Mouse (Mus musculus) heart, postnatal 0 days (tissue): ENCODE measurements at regions not wholly inside any gene's neighbourhood (a gene's known extent, or its start where the extent isn't known, plus 50 kb on each side); places are given as distances from the start of the nearest gene placed in this dataset.

Source experiments
- ATAC-seq: fragments of 200-750 bp; cut with Nextera tagmentation; 2 replicates; pipeline ENCODE4 v1.8.0; 2017; ENCODE audit warnings: low read depth, moderate number of reproducible peaks, moderate library complexity; ENCODE audit not compliant: insufficient read depth
- DNase-seq: peaks from one replicate; pipeline ENCODE4 v3.0.0-alpha.2; 2016; ENCODE audit warnings: low spot score
- H3K27ac ChIP-seq: fragments of 300-500 bp; sonication (generic); 2 replicates; pipeline ENCODE4 v1.5.1; 2014; ENCODE audit warnings: low read depth, mild to moderate bottlenecking
- H3K27me3 ChIP-seq: fragments of 300-500 bp; sonication (generic); 2 replicates; pipeline ENCODE4 v1.6.1; 2014; ENCODE audit warnings: low read length, mixed read lengths; ENCODE audit not compliant: control insufficient read depth, insufficient read depth
- H3K36me3 ChIP-seq: fragments of 300-500 bp; sonication (generic); replicated peaks from 2 replicates; pipeline ENCODE4 v1.6.1; 2014; ENCODE audit warnings: low read length, mixed read lengths; ENCODE audit not compliant: control insufficient read depth, insufficient read depth
- H3K4me1 ChIP-seq: fragments of 300-500 bp; sonication (generic); 2 replicates; pipeline ENCODE4 v1.6.1; 2014; ENCODE audit warnings: antibody characterized with exemption; ENCODE audit not compliant: control insufficient read depth, insufficient read depth
- H3K4me2 ChIP-seq: fragments of 300-500 bp; sonication (generic); 2 replicates; pipeline ENCODE4 v1.6.1; 2014; ENCODE audit warnings: low read depth, mild to moderate bottlenecking, low read length, moderate library complexity
- H3K4me3 ChIP-seq: fragments of 300-500 bp; sonication (generic); 2 replicates; pipeline ENCODE4 v1.5.1; 2014; ENCODE audit warnings: low read depth, low read length
- H3K9ac ChIP-seq: fragments of 300-500 bp; sonication (generic); replicated peaks from 2 replicates; pipeline ENCODE4 v1.6.1; 2014; ENCODE audit warnings: low read depth, low read length, mixed read lengths
- H3K9me3 ChIP-seq: fragments of 300-500 bp; sonication (generic); replicated peaks from 2 replicates; pipeline ENCODE4 v1.6.1; 2016; ENCODE audit warnings: low read length; ENCODE audit not compliant: control insufficient read depth
- CTCF ChIP-seq: IDR thresholded peaks from 2 replicates; pipeline ENCODE4 v1.5.1; 2016; ENCODE audit warnings: antibody characterized with exemption, control low read depth, low read depth
- EP300 ChIP-seq: IDR thresholded peaks from 2 replicates; pipeline ENCODE4 v1.6.1; 2016; ENCODE audit warnings: antibody characterized with exemption, low read depth
- WGBS: fragments of 180-500 bp; shearing (Covaris S2); extraction: QIAGEN DNeasy Blood & Tissue Kit; methylation state at CpG from one replicate; pipeline ENCODE4 v1.1.7; 2014; 5-methylcytosine and 5-hydroxymethylcytosine counted together

- Histone ChIP-seq H3K4me2 (no peak overlapping the region), H3K4me3 (no peak overlapping the region), H3K36me3 (no peaks in the 10 kb centered on the region), H3K27me3 (no peaks in the 10 kb centered on the region), H3K27ac (no peak overlapping the region), H3K9ac (no peak overlapping the region), H3K9me3 (no peaks in the 10 kb centered on the region), H3K4me1 (no peaks in the 10 kb centered on the region)
- 71% methylated on average over 6 of the region's 6 CpGs for WGBS
- TF ChIP-seq EP300 (no peak), CTCF (no peak)
- DNase-seq (no peak), ATAC-seq (no peak)
These were observed 531.7 kb upstream of the Mctp2 start for GRCm38 (mm10) chr7:72837992-72838655.

DNA sequence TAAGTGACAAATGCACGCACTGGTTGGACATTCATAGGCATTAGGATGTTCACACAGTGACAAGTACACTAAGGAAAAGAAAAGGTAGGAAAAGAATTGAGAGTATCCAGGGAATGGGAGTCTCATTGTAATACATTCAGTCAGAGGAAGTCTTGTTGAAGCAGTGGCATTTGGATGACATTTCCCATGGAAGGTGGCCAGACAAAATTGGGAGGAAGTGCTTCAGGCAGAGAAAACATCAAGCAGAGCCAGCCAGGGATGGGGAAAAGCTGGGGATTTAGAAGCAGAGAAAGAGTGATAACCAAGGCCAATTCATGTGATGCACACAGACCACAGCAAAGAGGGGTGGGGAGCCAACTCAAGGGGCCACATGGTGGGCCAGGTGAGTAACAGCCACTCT lies 524.0 kb upstream of the Rgma start:
- no peak for DNase-seq
- H3K9ac ChIP-seq, result no peak overlapping the region
- H3K36me3 ChIP-seq, result no peaks in the 10 kb centered on the region
- 76% methylated on average over 1 of the region's 1 CpGs for WGBS
- ATAC-seq, result no peak
- H3K4me2 ChIP-seq, result no peak overlapping the region
- TF ChIP-seq CTCF (no peak), EP300 (no peak)
- H3K27me3 ChIP-seq, result no peaks in the 10 kb centered on the region
- H3K27ac ChIP-seq, result no peak overlapping the region
- no peak overlapping the region for H3K4me3 ChIP-seq
- no peaks in the 10 kb centered on the region for H3K4me1 ChIP-seq
- H3K9me3 ChIP-seq, result no peaks in the 10 kb centered on the region

DNA sequence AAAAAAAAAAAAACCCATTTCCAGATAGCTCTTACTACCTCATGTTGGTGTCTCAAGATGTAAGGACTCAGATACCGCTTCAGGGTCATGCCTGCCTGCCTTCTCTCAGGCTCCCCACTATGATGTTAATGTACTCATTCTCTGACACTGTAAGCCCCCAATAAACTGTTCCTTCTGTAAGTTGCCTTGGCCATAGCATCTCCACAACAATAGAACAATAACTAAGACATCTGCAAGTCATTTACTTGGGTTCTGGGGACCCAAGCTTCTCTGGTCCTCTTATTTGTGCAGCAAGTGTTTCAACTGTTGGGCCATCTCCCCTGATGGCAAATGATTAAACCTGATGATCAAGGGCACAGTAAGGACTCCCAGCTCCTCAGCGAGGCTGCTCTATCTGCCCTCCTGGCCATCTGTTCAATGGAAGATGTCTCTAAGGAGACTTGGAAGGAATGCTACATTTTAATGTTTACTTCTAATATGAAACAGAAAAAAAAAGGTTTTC lies 520.8 kb upstream of the Rgma start:
- no peak overlapping the region for H3K27ac ChIP-seq
- 74% methylated on average over 2 of the region's 2 CpGs for WGBS
- TF ChIP-seq CTCF (no peak), EP300 (no peak)
- H3K4me1 ChIP-seq, result no peaks in the 10 kb centered on the region; the same call in 1 of the 2 replicates
- no peak overlapping the region for H3K4me3 ChIP-seq
- DNase-seq (no peak), ATAC-seq (no peak)
- no peaks in the 10 kb centered on the region for H3K36me3 ChIP-seq
- H3K27me3 ChIP-seq, result no peaks in the 10 kb centered on the region
- no peak overlapping the region for H3K4me2 ChIP-seq
- no peak overlapping the region for H3K9ac ChIP-seq
- H3K9me3 ChIP-seq, result no peaks in the 10 kb centered on the region

DNA sequence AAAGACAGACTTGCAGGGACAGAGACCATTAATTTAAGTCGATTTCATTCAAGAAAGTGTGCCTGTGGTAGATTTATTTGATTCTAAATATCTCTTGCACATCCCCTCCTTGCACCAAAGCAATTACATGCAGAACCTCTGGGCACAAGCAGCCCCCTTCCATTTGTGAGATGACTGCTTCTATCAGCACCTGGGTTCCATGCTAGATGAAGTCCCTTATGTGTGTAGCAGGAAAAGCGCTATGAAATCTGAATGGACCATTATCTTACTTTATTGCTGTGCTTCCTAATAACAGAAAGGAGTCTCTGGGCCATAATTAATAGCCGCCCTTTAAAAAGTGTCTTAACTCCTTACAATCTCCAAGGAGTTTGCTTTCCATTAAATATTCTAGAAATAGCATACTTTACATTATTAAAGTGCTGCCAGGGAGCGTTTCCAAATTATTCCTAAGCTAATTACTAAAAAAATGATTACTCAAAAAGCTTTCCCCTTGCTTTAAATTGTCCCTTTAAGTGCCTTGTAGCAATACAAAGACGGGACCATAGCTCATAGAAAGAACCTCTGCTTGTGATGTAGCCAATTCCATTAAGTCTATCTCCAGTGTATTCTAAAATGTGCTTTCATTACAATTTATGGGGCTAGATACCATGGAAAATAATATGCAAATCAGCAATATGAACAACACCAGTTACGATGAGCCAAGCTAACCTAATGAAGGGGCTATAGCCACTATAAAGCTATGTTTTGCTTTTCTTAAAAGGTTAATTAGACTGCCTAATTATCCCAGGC lies 508.1 kb upstream of the Rgma start:
- H3K4me1 ChIP-seq, result no peaks in the 10 kb centered on the region
- H3K36me3 ChIP-seq, result no peaks in the 10 kb centered on the region
- no peak for ATAC-seq
- no peak overlapping the region for H3K4me3 ChIP-seq
- TF ChIP-seq EP300, result no peak
- no peak for TF ChIP-seq CTCF
- no peaks in the 10 kb centered on the region for H3K9me3 ChIP-seq
- no peak overlapping the region for H3K27ac ChIP-seq
- DNase-seq, result no peak
- 74% methylated on average over 6 of the region's 6 CpGs for WGBS
- no peak overlapping the region for H3K4me2 ChIP-seq
- H3K27me3 ChIP-seq, result no peaks in the 10 kb centered on the region
- H3K9ac ChIP-seq, result no peak overlapping the region

DNA sequence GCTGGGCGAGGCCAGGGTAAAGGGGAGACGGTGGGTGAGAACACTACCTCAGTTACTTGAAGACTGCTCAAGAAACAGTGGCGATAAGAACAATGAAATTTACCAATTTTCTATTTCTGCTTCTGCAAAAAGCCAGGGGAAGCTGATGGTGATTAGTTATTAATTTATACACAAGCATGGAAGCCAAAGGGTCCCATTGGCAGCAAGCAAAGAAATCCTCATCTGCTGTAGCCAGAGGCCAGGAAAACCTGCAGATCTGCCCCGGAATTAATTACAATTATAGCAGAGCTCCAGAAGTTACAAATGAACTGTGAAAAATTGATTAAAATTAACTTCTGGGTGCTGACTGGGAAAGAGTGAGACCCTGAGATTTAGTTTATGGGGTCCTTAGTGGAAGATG lies 506.2 kb upstream of the Rgma start:
- Histone ChIP-seq H3K4me2 (no peak overlapping the region), H3K4me1 (no peaks in the 10 kb centered on the region), H3K4me3 (no peak overlapping the region), H3K9ac (no peak overlapping the region), H3K27me3 (no peaks in the 10 kb centered on the region), H3K27ac (no peak overlapping the region), H3K36me3 (no peaks in the 10 kb centered on the region), H3K9me3 (no peaks in the 10 kb centered on the region)
- ATAC-seq (no peak), DNase-seq (no peak)
- TF ChIP-seq EP300, result no peak
- TF ChIP-seq CTCF, result no peak
- 92% methylated on average over 4 of the region's 4 CpGs for WGBS
